Mouse (Mus musculus) c-Kit-negative CD71-positive TER-119-positive erythroid progenitor cells, embryonic 14.5 days (primary cell): ENCODE measurements around the gene Rbm45.

Experiments used
- DNase-seq: peaks from one replicate; pipeline ENCODE4 v3.0.0-alpha.2; 2013; ENCODE audit warnings: low read depth, low spot score

Gene Rbm45

DNA sequence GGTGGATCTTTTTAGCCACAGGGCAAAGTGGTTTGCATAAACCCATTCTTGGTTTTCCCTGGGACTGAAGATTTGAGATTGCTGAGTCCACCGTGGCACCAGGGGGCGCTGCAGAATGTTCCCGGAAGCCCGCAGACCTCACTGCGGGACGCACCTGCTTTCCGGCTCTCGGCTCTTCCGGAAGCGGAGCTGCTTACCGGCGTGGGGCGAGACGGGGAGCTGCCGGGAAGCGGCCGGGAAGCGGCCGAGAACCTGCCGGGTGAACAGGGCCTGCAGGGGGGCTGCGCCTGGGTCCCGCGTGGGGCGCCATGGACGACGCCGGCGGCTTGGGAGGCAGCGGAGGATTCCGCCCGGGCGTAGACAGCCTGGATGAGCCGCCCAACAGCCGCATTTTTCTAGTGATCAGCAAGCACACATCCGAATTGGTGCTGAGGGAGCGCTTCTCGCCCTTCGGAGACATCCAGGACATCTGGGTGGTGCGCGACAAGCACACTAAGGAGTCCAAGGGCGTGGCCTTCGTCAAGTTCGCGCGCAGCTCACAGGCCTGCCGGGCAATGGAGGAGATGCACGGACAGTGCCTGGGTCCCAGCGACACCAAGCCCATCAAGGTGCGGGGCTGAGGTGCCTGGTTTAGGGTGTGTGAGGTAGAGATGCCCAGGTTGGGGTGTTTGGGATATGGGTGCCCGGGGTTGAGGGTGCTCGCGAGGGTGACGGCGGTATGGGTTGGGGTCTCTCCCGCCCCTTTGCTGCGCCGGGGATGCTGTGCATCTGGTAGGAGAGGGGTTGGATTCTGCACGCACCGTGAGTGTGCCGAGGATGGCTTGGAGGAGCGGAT lies at the start of gene Rbm45:
Gene Rbm45 (plus strand): TSS at position 164 of the 835 bp plus-strand sequence.
- DNase-seq: peak; percentile 74

DNA sequence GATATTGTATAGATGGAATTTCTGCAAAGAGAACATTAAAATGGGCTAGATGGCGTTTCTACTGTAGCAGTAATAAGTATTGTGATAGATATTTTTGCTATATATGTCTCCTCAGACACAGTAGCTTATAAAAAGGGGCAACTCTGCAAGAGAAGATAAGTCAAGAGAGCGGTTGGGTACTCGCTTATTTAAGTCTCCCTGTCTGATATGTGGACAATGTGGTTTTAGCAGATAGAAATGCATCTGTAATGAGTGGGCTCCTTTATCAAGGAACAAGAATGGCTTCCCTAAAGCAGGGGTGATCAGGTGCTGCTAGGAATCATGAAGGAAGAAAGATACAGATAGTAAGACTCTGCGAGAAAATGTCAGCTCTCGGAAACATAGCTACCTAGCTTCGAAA lies 49.4 kb upstream of the Rbm45 start:
- no peak for DNase-seq

DNA sequence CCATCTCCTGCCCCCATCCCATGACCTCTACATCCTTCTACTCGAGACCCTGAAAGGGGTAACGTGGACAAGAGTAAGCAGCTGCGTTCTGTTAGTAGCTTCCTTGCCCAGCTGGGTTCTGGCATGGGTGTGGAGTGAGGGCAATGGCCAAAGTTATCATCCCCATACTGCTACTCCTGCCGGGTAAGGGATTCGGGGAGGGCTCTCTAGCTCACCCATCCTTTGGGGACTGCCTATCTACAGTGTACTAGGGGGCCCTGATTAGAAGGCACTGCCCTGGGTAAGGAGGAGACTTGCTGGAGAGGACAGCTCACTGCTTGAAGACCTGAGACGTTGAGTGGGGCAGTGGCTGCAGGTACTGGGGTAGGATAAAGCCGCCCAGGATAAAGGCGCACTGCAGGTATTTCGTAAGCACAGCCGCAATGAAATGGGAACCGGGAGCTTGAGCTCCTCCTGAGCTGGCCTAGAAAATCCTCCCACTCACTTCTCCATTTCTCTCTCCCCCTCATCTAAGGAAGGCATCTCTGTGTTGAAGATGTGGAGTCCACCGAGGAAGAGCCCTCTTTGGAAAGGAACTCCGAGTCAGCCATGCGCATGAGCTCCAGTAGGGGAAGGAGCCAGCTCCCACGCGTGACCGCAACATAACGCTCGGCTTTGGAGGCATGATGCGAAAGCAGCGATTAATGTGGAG lies 46.5 kb upstream of the Rbm45 start:
- DNase-seq: no peak

- DNase-seq: no peak
Observed at GRCm38 (mm10) chr2:76324463-76324862, 45.3 kb upstream of the Rbm45 start.

- no peak for DNase-seq
Observed at GRCm38 (mm10) chr2:76326161-76326560, 43.6 kb upstream of the Rbm45 start.

GRCm38 (mm10) chr2:76330081-76330480 lies 39.7 kb upstream of the Rbm45 start:
- DNase-seq: no peak

- no peak for DNase-seq
Observed at GRCm38 (mm10) chr2:76332161-76332805, 37.5 kb upstream of the Rbm45 start.

- no peak for DNase-seq
Observed at GRCm38 (mm10) chr2:76334596-76334995, 35.2 kb upstream of the Rbm45 start.

- DNase-seq: no peak
Observed at GRCm38 (mm10) chr2:76338215-76339156, 31.3 kb upstream of the Rbm45 start, which contains the start of gene Pde11a. Gene Pde11a, minus strand, starts transcription at chr2:76338774.

DNA sequence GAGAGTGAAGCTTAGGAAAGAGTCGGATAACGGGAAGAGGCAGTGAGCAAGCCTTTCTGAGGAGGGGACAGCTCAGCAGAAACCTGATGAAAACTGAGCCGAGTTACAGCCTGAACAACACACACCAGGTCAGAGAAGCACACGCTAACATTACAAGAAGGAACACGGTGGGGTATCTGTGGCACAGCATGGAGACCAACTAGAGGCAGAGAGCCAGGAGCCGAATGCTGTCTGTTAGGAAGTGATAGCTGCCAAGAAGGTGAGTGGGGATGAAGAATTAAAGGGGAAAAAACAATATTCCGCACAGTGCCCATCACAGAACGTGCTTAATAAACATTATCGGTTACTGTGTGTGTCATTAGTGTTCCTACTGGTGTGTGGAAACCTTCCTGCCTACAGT lies 27.6 kb upstream of the Rbm45 start:
- DNase-seq: no peak

DNA sequence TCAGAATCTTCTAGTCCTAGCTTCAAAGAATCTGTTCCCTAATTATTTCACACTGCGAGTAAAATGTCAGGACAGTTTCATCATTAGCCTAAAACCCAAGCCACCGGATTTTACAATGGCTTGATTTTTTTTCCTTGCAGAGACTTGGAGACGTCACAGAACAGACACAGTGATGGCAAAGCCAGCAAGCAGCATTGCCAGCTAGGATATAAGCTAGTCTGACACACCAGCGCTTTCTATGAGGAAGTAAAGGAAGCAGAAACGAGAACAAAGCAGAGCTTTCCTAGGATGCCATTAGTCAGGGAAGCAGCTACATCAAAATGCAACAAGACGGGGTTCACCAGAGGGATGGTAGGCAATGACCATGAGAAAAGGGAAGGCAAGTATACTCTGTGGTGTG lies 21.9 kb upstream of the Rbm45 start:
- DNase-seq: no peak

- no peak for DNase-seq
Observed at GRCm38 (mm10) chr2:76360226-76360625, 9.6 kb upstream of the Rbm45 start, which contains the start of gene Cyct. Gene Cyct, minus strand, starts transcription at chr2:76360450.

DNA sequence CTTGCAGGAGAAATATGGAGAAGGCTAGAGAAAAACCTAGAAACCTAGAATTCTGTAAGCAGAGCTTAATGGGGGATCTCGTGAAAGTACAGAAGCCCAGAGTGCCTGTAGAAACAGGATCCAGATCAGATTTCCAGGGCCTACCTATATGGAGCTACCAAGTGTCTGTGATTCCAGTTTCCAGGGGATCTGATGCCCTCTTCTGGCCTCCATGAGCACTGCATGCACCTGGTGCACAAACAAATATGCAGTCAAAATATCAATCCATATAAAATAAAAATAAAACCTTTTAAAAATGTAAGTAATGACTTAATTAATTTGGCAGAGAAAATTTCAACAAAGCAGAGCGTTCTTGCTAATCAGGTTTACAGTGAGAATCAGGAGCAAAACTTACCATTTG lies 7.7 kb upstream of the Rbm45 start:
- no peak for DNase-seq

DNA sequence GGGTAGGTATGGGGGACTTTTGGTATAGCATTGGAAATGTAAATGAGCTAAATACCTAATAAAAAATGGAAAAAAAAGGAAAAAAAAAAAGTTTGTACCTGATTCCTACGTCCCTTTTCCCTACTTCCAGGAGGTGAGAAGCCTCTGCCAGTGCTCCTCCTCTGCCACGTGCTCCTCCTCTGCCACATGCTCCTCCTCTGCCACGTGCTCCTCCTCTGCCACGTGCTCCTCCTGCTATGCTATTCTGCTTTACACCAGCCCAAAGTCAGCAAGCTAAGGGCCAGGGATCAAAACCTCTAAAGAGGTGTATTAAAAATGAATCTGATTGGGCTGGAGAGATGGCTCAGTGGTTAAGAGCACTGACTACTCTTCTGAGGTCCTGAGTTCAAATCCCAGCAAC lies 4.0 kb upstream of the Rbm45 start:
- no peak for DNase-seq

GRCm38 (mm10) chr2:76367188-76367922 lies 2.4 kb upstream of the Rbm45 start:
- peak; percentile 62 for DNase-seq

GRCm38 (mm10) chr2:76368861-76369660 lies 723 bp upstream of the Rbm45 start:
- no peak for DNase-seq

GRCm38 (mm10) chr2:76370656-76370922 lies 805 bp downstream of the Rbm45 start:
- DNase-seq: no peak

GRCm38 (mm10) chr2:76372244-76372643 lies 2.5 kb downstream of the Rbm45 start:
- no peak for DNase-seq

DNA sequence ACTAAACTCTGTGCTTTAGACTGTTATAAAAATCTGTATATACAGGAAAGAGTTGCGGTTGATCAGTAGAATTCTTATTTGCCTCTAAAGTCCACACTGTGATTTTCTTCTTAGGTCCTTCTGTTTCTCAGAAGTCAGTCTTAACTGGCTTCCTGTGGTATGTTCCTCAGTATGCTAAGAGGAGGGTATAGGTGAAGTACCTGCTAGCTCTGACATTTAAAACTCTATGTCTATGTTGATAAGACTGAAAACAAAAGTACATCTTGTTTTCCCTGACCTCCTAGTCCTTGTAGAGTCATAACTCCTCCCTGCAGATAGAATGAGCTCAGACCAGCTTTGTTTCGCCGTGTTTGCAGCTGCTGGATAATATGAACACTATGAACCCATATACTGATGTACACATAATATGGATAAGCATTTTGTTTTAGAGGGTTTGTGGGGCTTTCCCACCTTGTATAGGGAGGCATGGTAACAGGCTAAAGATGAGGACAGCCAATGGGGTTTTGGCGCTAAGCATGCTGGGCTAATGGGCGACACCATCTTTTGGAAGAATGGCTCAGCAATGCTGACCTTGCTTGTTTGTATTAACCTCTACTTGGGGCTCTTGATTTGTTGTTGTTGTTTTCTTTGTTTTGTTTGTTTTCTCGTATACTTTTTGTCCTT lies 4.9 kb downstream of the Rbm45 start:
- no peak for DNase-seq
